In genomic region chr1:129491136-129491535, GRCm38 (mm10) we compare ENCODE assay signal across 11 mouse cellular contexts.
DNase-seq lines count a peak whose midpoint lies in the region; ATAC-seq and TF ChIP-seq lines count a peak whose summit lies in the region.
"Had no signal": no experiment of that assay in that cellular context is flagged by ENCODE, and none has a peak within 500 bp of the region (broad histone marks: within the 10 kb centered on the region; RNA-seq: fewer than 3 reads in every experiment).

No protein-coding gene starts in this region.

- 87% methylated on average over 3 of the region's 3 CpGs for WGBS in lung, embryonic 14.5 days

- TF ChIP-seq CTCF in lung, embryonic 14.5 days (IDR thresholded peaks at IDR 0.05; ENCODE audit: low read depth): peak; percentile 42

- DNase-seq in frontal cortex, postnatal 14 days (ENCODE audit: low spot score in 2 of 2): no peak
- DNase-seq in lung, embryonic 14.5 days: no peak
- DNase-seq in lung, postnatal 25 days (ENCODE audit: low spot score): no peak
- peak; percentile 70 for DNase-seq in NIH3T3 (ENCODE audit: low read depth)
- DNase-seq in kidney, postnatal 10 days: peak; percentile 9
- no peak for DNase-seq in urinary bladder, postnatal 25 days (ENCODE audit: low spot score)
- DNase-seq: cerebellum, postnatal 36 days had no signal

- no peaks in the 10 kb centered on the region for H3K9me3 ChIP-seq in lung, embryonic 14.5 days (ENCODE audit: low read depth, low read length)
- H3K9me3 ChIP-seq: limb, embryonic 15.5 days had no signal

- no peaks in the 10 kb centered on the region for H3K4me1 ChIP-seq in lung, embryonic 14.5 days (ENCODE audit: insufficient read depth)
- H3K4me1 ChIP-seq: limb, embryonic 15.5 days had no signal

- no peaks in the 10 kb centered on the region for H3K27me3 ChIP-seq in lung, embryonic 14.5 days (ENCODE audit: insufficient read depth, low read length)
- H3K27me3 ChIP-seq: limb, embryonic 15.5 days had no signal

- H3K4me2 ChIP-seq in lung, embryonic 14.5 days: no peak overlapping the region
- H3K4me2 ChIP-seq: limb, embryonic 15.5 days had no signal

- ATAC-seq in frontal cortex, adult (ENCODE audit: low TSS enrichment): peak; percentile 83
- ATAC-seq in lung, embryonic 14.5 days (ENCODE audit: insufficient read depth): no peak
- ATAC-seq in monocyte, adult 5-6 weeks (replicated peaks; ENCODE audit: insufficient number of reproducible peaks, low FRiP score, low TSS enrichment, poor library complexity, severe bottlenecking): no peak
- ATAC-seq: hindbrain, embryonic 16.5 days had no signal

- H3K4me3 ChIP-seq in lung, embryonic 14.5 days (ENCODE audit: low read depth, low read length): no peak overlapping the region
- H3K4me3 ChIP-seq: limb, embryonic 15.5 days had no signal

- H3K9ac ChIP-seq in lung, embryonic 14.5 days: no peak overlapping the region
- H3K9ac ChIP-seq: limb, embryonic 15.5 days had no signal

- no peak overlapping the region for H3K27ac ChIP-seq in lung, embryonic 14.5 days (ENCODE audit: low read depth)
- H3K27ac ChIP-seq: limb, embryonic 15.5 days had no signal

- H3K36me3 ChIP-seq in lung, embryonic 14.5 days (ENCODE audit: insufficient read depth): no peaks in the 10 kb centered on the region
- H3K36me3 ChIP-seq: limb, embryonic 15.5 days had no signal

Comparison
In these comparisons a context has a peak if more than half of its experiments do, and no peak if none do; other contexts are left out.
1. DNase-seq: peak in NIH3T3 (single experiment) and kidney, postnatal 10 days (single experiment); none in frontal cortex, postnatal 14 days (0 of 2), lung, embryonic 14.5 days (single experiment), lung, postnatal 25 days (single experiment) and urinary bladder, postnatal 25 days (single experiment).